Mouse (Mus musculus) G1E (cell line): ENCODE data around the gene Lmna.

Experiments used
- CTCF ChIP-seq: IDR thresholded peaks from 2 replicates; pipeline ENCODE4 v1.5.1; 2012; ENCODE audit warnings: low read depth, low read length, inconsistent platforms, mixed read lengths
- GATA1 ChIP-seq: IDR thresholded peaks from 2 replicates; pipeline ENCODE4 v1.6.1; 2012; ENCODE audit warnings: borderline replicate concordance, low read length, inconsistent platforms, mixed read lengths
- GATA2 ChIP-seq: IDR thresholded peaks from 2 replicates; pipeline ENCODE4 v1.6.1; 2012; ENCODE audit warnings: low read depth, low read length, inconsistent platforms, borderline replicate concordance
- POLR2AphosphoS5 ChIP-seq: IDR thresholded peaks from 2 replicates; pipeline ENCODE4 v1.6.1; 2012; ENCODE audit warnings: low read depth, low read length, inconsistent platforms; ENCODE audit not compliant: insufficient replicate concordance
- TAL1 ChIP-seq: conservative IDR thresholded peaks from 2 replicates; pipeline ENCODE4 v1.6.1; 2012; ENCODE audit warnings: low read depth, low read length, inconsistent platforms, mixed read lengths

GRCm38 (mm10) chr3:88436395-88437201, 73.2 kb downstream of the Lmna start:
- TF ChIP-seq CTCF: no peak
- TF ChIP-seq GATA1: no peak
- TF ChIP-seq GATA2: no peak
- TF ChIP-seq TAL1: no peak
- no peak for TF ChIP-seq POLR2AphosphoS5
